Mouse (Mus musculus) megakaryocyte progenitor cell, adult 5-6 weeks (primary cell): ENCODE results near the gene Jade1. TPM values are rescaled to one million over a fixed set of nuclear protein-coding genes. Genes with fewer than 3 reads are reported as not detected.

ENCODE experiments used
- ATAC-seq: replicated peaks from 2 replicates; pipeline ENCODE4 v1.8.0; 2016; ENCODE audit warnings: mild to moderate bottlenecking, moderate TSS enrichment, inconsistent platforms; ENCODE audit not compliant: poor library complexity
- total RNA-seq, 2 experiments: library from RNA; stranded (forward) in 1 of 2; stranded (reverse) in 1 of 2; fragments of 157-497, 149-512 nt in 1 of 2; fragments of 200-1000 nt in 1 of 2; gene quantifications; 2 replicates each; pipeline versions ENCODE4 v1.2.3 to v1.2.4; 2015 to 2017

The Jade1 gene
- total RNA-seq, 2 experiments from 2014 or later = 34.6 to 45.3 TPM

DNA sequence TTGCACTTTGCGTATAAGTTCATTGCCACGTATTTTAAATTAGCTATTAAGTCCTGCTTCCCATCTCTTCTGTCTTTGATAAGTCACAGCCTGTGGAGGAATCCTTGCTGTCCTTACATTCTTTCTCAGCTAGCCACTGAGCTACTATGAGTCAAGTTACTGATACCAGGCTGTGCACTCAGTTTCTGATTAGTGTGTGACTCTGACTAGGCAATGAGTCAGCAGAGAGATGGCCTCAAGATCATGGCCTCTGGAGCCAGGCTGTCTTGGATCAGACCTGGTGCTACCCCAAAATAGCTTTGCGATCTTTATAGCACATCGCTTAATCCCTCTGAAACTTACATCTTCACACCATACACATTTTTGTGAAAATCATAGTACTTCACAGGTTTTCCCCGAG is 8.2 kb upstream of the Jade1 start:
- ATAC-seq = no peak

DNA sequence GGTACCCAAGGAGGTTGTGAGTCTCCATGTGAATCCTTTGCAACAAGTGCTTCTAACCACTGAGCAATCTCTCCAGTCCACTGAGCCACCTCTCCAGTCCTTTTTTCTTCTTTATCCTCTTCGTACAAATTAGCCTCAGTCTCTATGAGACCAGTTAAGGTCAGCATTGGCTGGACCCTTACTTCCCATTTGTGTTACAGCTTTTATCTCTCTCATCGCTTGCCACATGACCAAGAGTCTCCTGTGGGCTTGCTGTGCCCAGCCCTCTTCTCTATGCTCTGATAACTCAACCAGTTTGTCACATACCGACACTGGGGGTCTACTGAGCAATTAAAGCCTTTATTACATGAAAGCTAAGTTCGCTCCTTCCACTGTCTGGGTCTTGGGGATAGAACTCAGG is 7.3 kb upstream of the Jade1 start:
- ATAC-seq = no peak

GRCm38 (mm10) chr3:41551671-41552070 is 3.9 kb upstream of the Jade1 start:
- no peak for ATAC-seq

GRCm38 (mm10) chr3:41552777-41553548 is 2.6 kb upstream of the Jade1 start:
- ATAC-seq = peak; percentile 95

- ATAC-seq = no peak
Measured at GRCm38 (mm10) chr3:41553681-41554080, 1.9 kb upstream of the Jade1 start.

DNA sequence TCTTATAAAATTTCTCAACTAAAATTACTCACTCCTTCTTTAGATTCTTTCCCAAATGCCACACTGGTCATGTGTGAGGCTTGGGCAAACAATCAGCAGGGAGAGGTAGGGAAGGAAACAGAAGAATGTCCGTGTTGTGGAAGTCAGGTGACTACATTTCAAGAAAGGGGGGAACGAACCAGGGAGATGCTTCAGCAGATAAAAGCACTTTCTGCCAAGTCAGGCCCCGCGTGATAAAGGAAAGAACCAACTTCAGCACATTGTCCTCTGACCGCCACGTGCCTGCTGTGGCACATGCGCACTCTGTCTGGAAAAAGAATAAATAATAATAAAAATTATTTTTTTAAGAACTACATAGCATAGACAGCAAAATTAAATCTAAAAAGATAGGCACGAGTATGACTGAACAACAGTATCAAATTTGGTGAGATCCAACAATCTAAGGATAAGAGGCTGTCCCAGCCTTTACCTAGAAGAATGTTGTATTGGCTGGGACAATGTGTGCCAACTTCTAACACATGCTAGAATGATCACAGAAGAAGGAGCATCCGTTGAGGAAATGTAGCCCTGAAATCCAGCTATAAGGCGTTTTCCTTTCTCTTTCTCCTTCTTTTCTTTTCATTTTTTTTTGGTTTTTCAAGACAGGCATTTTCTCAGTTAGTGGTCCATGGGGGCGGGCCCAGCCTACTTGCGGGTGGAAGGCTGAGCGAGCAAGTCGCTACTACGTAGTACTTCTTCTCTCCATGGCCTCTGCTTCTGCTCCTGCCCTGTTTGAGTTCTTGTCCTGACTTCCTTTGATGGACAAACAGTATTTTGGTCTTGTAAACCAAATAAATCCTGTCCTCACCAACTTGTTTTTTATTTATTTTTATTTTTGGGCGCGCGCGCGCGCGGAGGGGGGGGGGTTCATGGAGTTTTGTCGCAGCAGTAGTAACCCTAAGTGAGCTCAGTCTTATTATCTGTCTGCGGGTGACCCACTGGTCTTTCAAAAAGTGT is 753 bp upstream of the Jade1 start:
- 0 out of 2 replicates have a peak, but pooled peaks have one; percentile 18 for ATAC-seq

DNA sequence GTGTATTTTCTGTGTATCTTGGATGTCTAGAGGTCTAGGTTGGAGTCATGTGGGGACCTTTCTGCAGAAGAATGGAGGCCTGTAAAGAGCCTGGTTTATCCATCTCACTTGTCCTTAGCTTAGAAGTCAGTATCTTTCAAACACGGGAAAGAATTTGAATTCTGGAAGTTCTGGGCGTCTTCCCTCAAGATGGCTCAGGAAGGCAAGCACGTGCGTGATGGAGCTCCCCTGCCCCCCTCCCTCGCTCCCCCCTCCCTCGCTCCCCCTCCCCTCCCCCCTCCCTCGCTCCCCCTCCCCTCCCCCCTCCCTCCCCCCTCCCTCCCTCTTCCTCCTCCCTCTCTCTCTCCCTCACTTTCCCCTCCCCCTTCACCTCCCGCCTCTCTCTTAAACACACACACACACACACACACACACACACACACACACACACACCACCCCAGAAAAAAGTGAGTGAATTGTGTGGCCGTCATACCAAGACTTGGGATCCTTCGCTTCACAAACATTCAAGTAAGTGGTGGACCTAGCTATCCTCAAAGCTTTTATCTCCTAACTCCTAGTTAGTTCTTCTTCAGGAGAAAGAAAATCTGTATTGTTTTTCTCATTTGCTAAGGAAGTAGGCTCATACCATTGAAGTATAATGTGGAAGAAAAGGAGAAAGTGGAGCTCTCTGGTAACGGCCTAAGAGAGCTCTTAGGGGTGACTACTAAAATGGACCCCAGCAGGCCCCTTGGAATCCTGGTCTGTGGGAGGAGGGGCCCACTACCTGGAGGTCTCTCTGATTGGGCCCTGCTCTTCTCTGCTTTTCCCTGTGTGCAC is 1.1 kb downstream of the Jade1 start:
- no peak for ATAC-seq

GRCm38 (mm10) chr3:41557267-41557995 is 1.9 kb downstream of the Jade1 start:
- no peak for ATAC-seq

DNA sequence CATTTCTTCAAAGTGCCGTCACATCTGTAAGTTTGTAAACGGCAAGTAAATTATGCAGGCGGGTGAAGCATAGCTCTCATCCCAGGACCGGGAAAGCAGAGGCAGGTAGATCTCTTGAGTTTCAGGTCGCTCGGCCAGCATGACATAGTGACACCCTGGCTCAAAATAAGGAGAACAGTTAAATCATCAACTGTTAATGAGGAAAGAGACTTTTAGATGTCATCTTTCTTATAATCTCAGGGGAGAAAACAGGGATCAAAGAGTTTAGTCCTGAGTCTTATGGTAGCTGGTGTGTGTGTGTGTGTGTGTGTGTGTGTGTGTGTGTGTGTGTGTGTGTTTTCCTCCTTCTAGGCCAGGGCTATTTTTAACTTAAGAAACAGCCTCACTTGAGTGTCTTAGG is 5.0 kb downstream of the Jade1 start:
- ATAC-seq = no peak

DNA sequence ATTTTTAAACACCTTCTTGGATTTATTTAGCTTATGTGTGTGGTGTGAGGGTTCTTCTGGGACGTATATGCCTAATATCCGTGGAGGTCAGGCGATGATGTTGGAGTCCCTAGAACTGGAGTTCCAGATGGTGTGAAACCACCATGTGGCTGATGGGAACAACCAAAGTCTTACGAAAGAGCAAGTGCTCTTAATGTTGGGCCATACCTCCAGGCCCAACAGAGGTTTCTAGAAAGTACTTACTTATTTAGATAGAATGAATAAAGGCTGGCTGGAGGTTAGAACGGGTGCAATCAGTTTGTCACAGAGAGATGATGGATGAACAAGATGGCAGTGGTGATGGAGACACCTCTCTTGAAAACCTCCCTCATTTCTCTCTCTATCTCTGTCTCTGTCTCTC is 6.3 kb downstream of the Jade1 start:
- ATAC-seq = no peak

DNA sequence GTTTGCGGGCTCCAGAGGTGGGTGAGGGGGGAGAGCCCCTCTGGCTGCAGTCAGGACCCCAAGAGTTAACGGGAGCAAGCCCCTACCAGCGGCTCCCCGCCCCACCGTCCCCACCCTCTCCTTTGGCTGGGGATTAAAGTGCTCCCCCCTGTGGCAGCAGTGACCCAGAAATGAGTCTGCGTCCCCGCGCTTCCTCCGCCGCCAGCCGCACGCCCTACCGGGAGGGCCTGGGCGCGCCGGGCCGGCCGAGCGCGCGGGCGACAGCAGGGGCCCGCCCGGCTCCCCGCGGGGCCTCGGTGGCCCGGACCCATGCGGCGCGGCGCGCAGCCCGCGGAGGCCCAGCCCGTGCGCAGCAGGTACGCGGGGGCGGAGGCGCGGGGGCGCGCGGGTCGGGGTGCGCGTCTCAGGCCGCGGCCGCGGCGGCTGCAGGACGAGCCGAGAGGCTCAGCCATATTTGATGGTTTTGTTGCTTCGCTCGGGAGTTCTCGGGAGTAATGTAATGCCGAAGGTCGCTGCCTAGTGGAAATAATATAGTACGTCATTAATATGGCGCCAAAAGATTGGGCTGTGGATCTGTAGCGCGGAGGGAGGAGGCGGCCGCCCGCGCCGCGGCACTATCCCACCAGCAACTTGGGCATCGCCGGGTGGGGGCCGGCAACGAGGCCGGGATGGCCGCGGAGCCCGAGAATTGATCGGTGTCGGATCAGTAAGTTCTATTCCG is 7.8 kb downstream of the Jade1 start:
- ATAC-seq = peak; percentile 58

GRCm38 (mm10) chr3:41563997-41564396 is 8.5 kb downstream of the Jade1 start:
- ATAC-seq = no peak

GRCm38 (mm10) chr3:41564471-41565213 is 9.1 kb downstream of the Jade1 start:
- ATAC-seq = peak; percentile 53

DNA sequence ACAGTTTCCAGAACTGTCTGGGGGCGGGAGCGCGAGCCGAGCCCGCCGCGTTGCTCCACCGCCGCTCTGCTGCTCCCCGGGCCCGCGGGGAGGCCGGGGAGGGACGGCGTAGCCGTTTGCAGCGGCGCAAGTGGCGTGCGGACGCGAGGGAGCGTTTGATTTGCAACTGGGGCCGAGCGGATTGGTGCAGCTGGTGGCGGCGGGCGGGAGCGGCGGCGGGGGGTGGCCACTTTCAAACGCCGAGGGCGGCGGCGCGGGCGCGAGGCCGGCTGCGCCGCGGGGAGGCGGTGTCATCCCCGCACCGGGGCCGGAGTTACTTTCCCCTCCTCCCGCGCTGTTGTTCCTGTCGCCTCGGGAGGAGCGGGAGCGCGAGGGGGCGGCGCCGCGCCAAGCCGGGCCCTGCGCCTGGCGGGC is 9.9 kb downstream of the Jade1 start:
- ATAC-seq = peak; percentile 42

DNA sequence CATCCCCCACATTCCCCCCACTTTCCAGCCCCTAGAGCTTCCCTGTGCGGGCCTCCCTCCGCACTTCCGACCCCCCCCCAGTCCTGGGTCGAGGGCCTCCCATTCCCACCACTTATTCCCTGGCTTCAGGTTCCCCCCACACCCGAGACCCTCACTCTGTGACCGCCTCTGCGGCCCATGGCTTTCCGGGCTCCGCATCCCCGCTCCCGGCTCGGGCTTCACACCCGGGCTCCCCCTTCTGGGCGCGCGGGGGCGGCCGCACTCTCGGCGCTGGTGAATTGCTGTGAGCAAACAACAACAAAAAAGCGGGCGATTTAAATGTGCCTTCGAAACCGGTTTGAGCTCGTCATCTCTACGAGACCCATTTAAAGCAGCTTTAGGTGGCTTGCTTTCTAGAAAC is 10.4 kb downstream of the Jade1 start:
- peak; percentile 35 for ATAC-seq

DNA sequence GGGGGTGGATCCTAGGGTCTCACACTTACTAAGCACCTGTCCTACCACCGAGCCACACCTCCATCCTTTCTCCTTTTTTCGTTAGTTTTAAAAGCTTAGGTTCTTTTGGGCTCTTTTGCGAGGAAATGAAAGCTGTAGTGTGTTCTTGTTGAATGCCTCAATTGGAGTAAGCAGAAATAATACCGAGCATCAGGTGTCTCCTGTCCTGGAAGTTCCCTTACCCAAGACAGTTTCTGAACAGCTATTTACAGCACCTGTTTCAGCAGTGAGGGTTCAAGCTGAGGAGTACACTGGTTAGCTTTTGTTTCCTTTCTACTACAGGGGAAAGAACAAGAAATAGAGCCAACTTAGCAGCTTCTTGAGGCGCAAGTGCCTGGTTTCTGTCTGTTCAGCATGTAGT is 14.4 kb downstream of the Jade1 start:
- ATAC-seq = no peak

GRCm38 (mm10) chr3:41572131-41572530 is 16.6 kb downstream of the Jade1 start:
- 0 out of 2 replicates have a peak, but pooled peaks have one; percentile 7 for ATAC-seq

GRCm38 (mm10) chr3:41572968-41573367 is 17.4 kb downstream of the Jade1 start:
- ATAC-seq = no peak

DNA sequence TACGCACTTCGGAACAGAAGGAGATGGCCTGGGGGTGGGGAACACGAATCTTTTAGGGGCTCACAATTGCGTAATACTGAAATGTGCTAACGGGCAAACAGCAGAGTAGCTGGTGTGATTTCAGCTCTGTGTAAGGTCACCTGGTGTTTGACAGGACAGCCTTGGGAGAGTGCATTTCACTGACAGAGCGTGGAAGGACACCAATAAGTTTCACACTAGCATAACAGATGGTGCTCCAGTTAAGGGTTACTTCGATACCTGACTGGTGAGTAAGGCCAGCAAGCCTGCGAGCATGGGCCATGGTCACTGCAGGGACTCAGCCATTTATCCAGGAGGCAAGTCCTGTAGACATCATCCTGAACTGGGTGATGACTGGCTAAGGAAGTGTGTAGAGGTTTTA is 18.7 kb downstream of the Jade1 start:
- ATAC-seq = no peak
